Mouse (Mus musculus) testis, adult 2 months (tissue): Measurements from ENCODE around the gene Trmt112. TPM values are rescaled to one million over a fixed set of nuclear protein-coding genes. Genes with fewer than 3 reads are reported as not detected.
A peak's percentile ranks its signal among the peaks of the same experiment; 100 is the strongest.

Experiments
- H3K27ac ChIP-seq: fragments of 200-500 bp; 2 replicates; pipeline ENCODE4 v1.5.1; 2012; ENCODE audit warnings: low read depth, low read length; ENCODE audit not compliant: control insufficient read depth, insufficient read depth
- H3K27me3 ChIP-seq: fragments of 200-500 bp; 2 replicates; pipeline ENCODE4 v1.6.1; 2012; ENCODE audit warnings: mild to moderate bottlenecking, low read length, moderate library complexity; ENCODE audit not compliant: control insufficient read depth, insufficient read depth
- H3K36me3 ChIP-seq: fragments of 200-500 bp; 2 replicates; pipeline ENCODE4 v1.6.1; 2012; ENCODE audit warnings: mild to moderate bottlenecking, low read length; ENCODE audit not compliant: control insufficient read depth, insufficient read depth
- H3K4me1 ChIP-seq: fragments of 200-500 bp; 2 replicates; pipeline ENCODE4 v1.6.1; 2012; ENCODE audit warnings: low read length; ENCODE audit not compliant: control insufficient read depth, insufficient read depth
- H3K4me3 ChIP-seq: fragments of 200-500 bp; 2 replicates; pipeline ENCODE4 v1.5.1; 2012; ENCODE audit warnings: low read depth, mild to moderate bottlenecking, low read length, moderate library complexity, mixed read lengths; ENCODE audit not compliant: control insufficient read depth
- CTCF ChIP-seq: fragments of 200-500 bp; IDR thresholded peaks from 2 replicates; pipeline ENCODE4 v1.5.1; 2012; ENCODE audit warnings: low read depth, mild to moderate bottlenecking, inconsistent platforms, low read length, moderate library complexity; ENCODE audit not compliant: control insufficient read depth, insufficient read depth, insufficient replicate concordance
- POLR2A ChIP-seq: fragments of 200-500 bp; IDR thresholded peaks from 2 replicates; pipeline ENCODE4 v1.6.1; 2012; ENCODE audit warnings: low read depth, mild to moderate bottlenecking, inconsistent platforms, low read length, moderate library complexity; ENCODE audit not compliant: control insufficient read depth
- polyA plus RNA-seq: library from polyadenylated mRNA; depleted of rRNA; stranded (reverse); fragments of >200 nt; gene quantifications from 2 replicates; pipeline ENCODE4 v1.2.3, GENCODE M21; 2012

Gene Trmt112
- polyA plus RNA-seq, 1 experiment = 52.9 TPM

GRCm38 (mm10) chr19:6922901-6923735 is 13.6 kb downstream of the Trmt112 start:
- H3K27me3 ChIP-seq = no peaks in the 10 kb centered on the region
- H3K36me3 ChIP-seq = no peaks in the 10 kb centered on the region
- peaks cover 50% of the 10 kb centered on the region for H3K4me1 ChIP-seq
- H3K27ac ChIP-seq = no peak overlapping the region
- TF ChIP-seq POLR2A (no peak; the same call in 1 of the 2 replicates), CTCF (no peak)
- 0 out of 2 replicates have a peak overlapping the region, but pooled peaks have one; percentile 3 for H3K4me3 ChIP-seq

GRCm38 (mm10) chr19:6924461-6925306 is 15.2 kb downstream of the Trmt112 start:
- TF ChIP-seq CTCF (peak; percentile 48; the same call in 1 of the 2 replicates), POLR2A (no peak)
- Histone ChIP-seq H3K27ac (peak overlapping the region; percentile 61), H3K36me3 (no peaks in the 10 kb centered on the region), H3K4me1 (peaks cover 50% of the 10 kb centered on the region), H3K4me3 (peak overlapping the region; percentile 85), H3K27me3 (no peaks in the 10 kb centered on the region)

- Histone ChIP-seq H3K36me3 (no peaks in the 10 kb centered on the region), H3K4me1 (peaks cover 45% of the 10 kb centered on the region), H3K27me3 (no peaks in the 10 kb centered on the region), H3K4me3 (peak within 1 kb of the TSS; percentile 85), H3K27ac (peak within 1 kb of the TSS; percentile 61)
- TF ChIP-seq CTCF = no peak
- TF ChIP-seq POLR2A = peak; percentile 69; the same call in 1 of the 2 replicates
Measured at GRCm38 (mm10) chr19:6925307-6925573, 15.7 kb downstream of the Trmt112 start, which contains the start of gene Catsperz. TSS of gene Catsperz (minus strand) at chr19:6925380.

GRCm38 (mm10) chr19:6925611-6926329 is 16.3 kb downstream of the Trmt112 start:
- Histone ChIP-seq H3K27me3 (no peaks in the 10 kb centered on the region), H3K27ac (no peak overlapping the region), H3K4me3 (peak overlapping the region; percentile 85), H3K4me1 (peaks cover 41% of the 10 kb centered on the region), H3K36me3 (no peaks in the 10 kb centered on the region)
- TF ChIP-seq CTCF = no peak
- no peak for TF ChIP-seq POLR2A

- H3K4me3 ChIP-seq = peak overlapping the region; percentile 3
Measured at GRCm38 (mm10) chr19:6926559-6927255, 17.2 kb downstream of the Trmt112 start.

GRCm38 (mm10) chr19:6928080-6928479 is 18.6 kb downstream of the Trmt112 start:
- TF ChIP-seq CTCF = no peak
- no peak for TF ChIP-seq POLR2A
- Histone ChIP-seq H3K4me1 (peaks cover 38% of the 10 kb centered on the region), H3K36me3 (no peaks in the 10 kb centered on the region), H3K27me3 (no peaks in the 10 kb centered on the region), H3K27ac (no peak overlapping the region), H3K4me3 (no peak overlapping the region)

More at GRCm38 (mm10) chr19:6926559-6927255, 17.2 kb downstream of the Trmt112 start:
- H3K27me3 ChIP-seq = no peaks in the 10 kb centered on the region
- H3K36me3 ChIP-seq = no peaks in the 10 kb centered on the region
- TF ChIP-seq POLR2A (no peak), CTCF (no peak)
- H3K4me1 ChIP-seq = peaks cover 45% of the 10 kb centered on the region
- no peak overlapping the region for H3K27ac ChIP-seq
